Mouse (Mus musculus) midbrain, embryonic 13.5 days (tissue): ENCODE data around the gene Rer1. TPM values are rescaled to one million over a fixed set of nuclear protein-coding genes. Genes with fewer than 3 reads are reported as not detected.

ENCODE experiments used
- ATAC-seq: fragments of 200-750 bp; cut with Nextera tagmentation; 2 replicates; pipeline ENCODE4 v1.8.0; 2017; ENCODE audit warnings: mild to moderate bottlenecking, moderate TSS enrichment, moderate library complexity
- H3K27ac ChIP-seq: fragments of 300-500 bp; sonication (generic); 2 replicates; pipeline ENCODE4 v1.5.1; 2015; ENCODE audit warnings: inconsistent platforms, mild to moderate bottlenecking, moderate library complexity
- H3K27me3 ChIP-seq: fragments of 300-500 bp; sonication (generic); 2 replicates; pipeline ENCODE4 v1.6.1; 2015; ENCODE audit warnings: mild to moderate bottlenecking, inconsistent platforms
- H3K36me3 ChIP-seq: fragments of 300-500 bp; sonication (generic); 2 replicates; pipeline ENCODE4 v1.6.1; 2015; ENCODE audit warnings: mild to moderate bottlenecking, inconsistent platforms
- H3K4me1 ChIP-seq: fragments of 300-500 bp; sonication (generic); replicated peaks from 2 replicates; pipeline ENCODE4 v1.6.1; 2015; ENCODE audit warnings: inconsistent platforms
- H3K4me2 ChIP-seq: fragments of 300-500 bp; sonication (generic); replicated peaks from 2 replicates; pipeline ENCODE4 v1.6.1; 2015; ENCODE audit warnings: moderate library complexity, mild to moderate bottlenecking, inconsistent platforms
- H3K4me3 ChIP-seq: fragments of 300-500 bp; sonication (generic); replicated peaks from 2 replicates; pipeline ENCODE4 v1.5.1; 2015; ENCODE audit warnings: mild to moderate bottlenecking, inconsistent platforms
- H3K9ac ChIP-seq: fragments of 300-500 bp; sonication (generic); replicated peaks from 2 replicates; pipeline ENCODE4 v1.6.1; 2015; ENCODE audit warnings: mild to moderate bottlenecking, inconsistent platforms
- H3K9me3 ChIP-seq: fragments of 300-500 bp; sonication (generic); 2 replicates; pipeline ENCODE4 v1.6.1; 2016; ENCODE audit warnings: mild to moderate bottlenecking, inconsistent platforms
- WGBS: fragments of 180-500 bp; shearing (Covaris S2); methylation state at CpG from one replicate; pipeline ENCODE4 v1.1.7; 2015; 5-methylcytosine and 5-hydroxymethylcytosine counted together
- polyA plus RNA-seq: library from polyadenylated mRNA; unstranded; fragments of >200 nt; fragmentation: Nextera tagmentation; extraction: Ambion mirVana; gene quantifications from 2 replicates; pipeline ENCODE4 v1.2.1, GENCODE M21; 2015

The Rer1 gene
- polyA plus RNA-seq, 1 experiment from 2014 or later: 121 TPM

- Histone ChIP-seq H3K4me2 (no peak overlapping the region), H3K4me1 (peaks cover 23% of the 10 kb centered on the region), H3K9ac (no peak overlapping the region), H3K9me3 (no peaks in the 10 kb centered on the region), H3K27ac (no peak overlapping the region), H3K4me3 (no peak overlapping the region), H3K27me3 (no peaks in the 10 kb centered on the region), H3K36me3 (peaks cover 50% of the 10 kb centered on the region)
- 93% methylated on average over 20 of the region's 20 CpGs for WGBS
- no peak for ATAC-seq
Measured at GRCm38 (mm10) chr4:155068357-155068972, 17.7 kb downstream of the Rer1 start.

- H3K36me3 ChIP-seq: peaks cover 36% of the 10 kb centered on the region
- peak within 1 kb of the TSS; percentile 67 for H3K4me3 ChIP-seq
- 1% methylated on average over 48 of the region's 48 CpGs for WGBS
- H3K27ac ChIP-seq: peak within 1 kb of the TSS; percentile 76
- H3K4me2 ChIP-seq: peak within 1 kb of the TSS; percentile 81
- no peaks in the 10 kb centered on the region for H3K27me3 ChIP-seq
- H3K9me3 ChIP-seq: no peaks in the 10 kb centered on the region
- H3K4me1 ChIP-seq: peaks cover 23% of the 10 kb centered on the region
- H3K9ac ChIP-seq: peak within 1 kb of the TSS; percentile 78
- peak; percentile 87 for ATAC-seq
Measured at GRCm38 (mm10) chr4:155066834-155067522, 19.2 kb downstream of the Rer1 start, which contains the start of gene Pex10. Gene Pex10, plus strand, starts transcription at chr4:155067016.

- peak overlapping the region; percentile 76 for H3K27ac ChIP-seq
- peak overlapping the region; percentile 67 for H3K4me3 ChIP-seq
- peak; percentile 68 for ATAC-seq
- peak overlapping the region; percentile 81 for H3K4me2 ChIP-seq
- H3K4me1 ChIP-seq: peaks cover 30% of the 10 kb centered on the region
- H3K27me3 ChIP-seq: no peaks in the 10 kb centered on the region
- WGBS: 3% methylated on average over 15 of the region's 15 CpGs
- H3K9me3 ChIP-seq: no peaks in the 10 kb centered on the region
- H3K9ac ChIP-seq: no peak overlapping the region; the same call in 1 of the 2 replicates
- peaks cover 28% of the 10 kb centered on the region for H3K36me3 ChIP-seq
Measured at GRCm38 (mm10) chr4:155065970-155066833, 20.0 kb downstream of the Rer1 start.

- no peak for ATAC-seq
- H3K4me1 ChIP-seq: peaks cover 30% of the 10 kb centered on the region
- no peaks in the 10 kb centered on the region for H3K27me3 ChIP-seq
- H3K27ac ChIP-seq: no peak overlapping the region
- H3K9me3 ChIP-seq: no peaks in the 10 kb centered on the region
- WGBS: 57% methylated on average over 2 of the region's 2 CpGs
- H3K4me2 ChIP-seq: no peak overlapping the region
- no peak overlapping the region for H3K9ac ChIP-seq
- peaks cover 11% of the 10 kb centered on the region for H3K36me3 ChIP-seq
- no peak overlapping the region for H3K4me3 ChIP-seq
Measured at GRCm38 (mm10) chr4:155064474-155064873, 21.7 kb downstream of the Rer1 start.

- ATAC-seq: no peak
- Histone ChIP-seq H3K9ac (no peak overlapping the region), H3K4me2 (no peak overlapping the region), H3K36me3 (peaks cover 5% of the 10 kb centered on the region), H3K27ac (no peak overlapping the region), H3K4me3 (no peak overlapping the region), H3K27me3 (no peaks in the 10 kb centered on the region), H3K4me1 (peaks cover 34% of the 10 kb centered on the region), H3K9me3 (no peaks in the 10 kb centered on the region)
- WGBS: 60% methylated on average over 3 of the region's 3 CpGs
Measured at GRCm38 (mm10) chr4:155063895-155064294, 22.3 kb downstream of the Rer1 start.

GRCm38 (mm10) chr4:155058325-155058724 lies 27.9 kb downstream of the Rer1 start:
- Histone ChIP-seq H3K36me3 (no peaks in the 10 kb centered on the region), H3K9ac (no peak overlapping the region), H3K9me3 (no peaks in the 10 kb centered on the region), H3K4me2 (no peak overlapping the region), H3K27me3 (peaks cover 5% of the 10 kb centered on the region; the same call in 1 of the 2 replicates), H3K4me1 (peaks cover 36% of the 10 kb centered on the region), H3K4me3 (no peak overlapping the region), H3K27ac (no peak overlapping the region)
- 36% methylated on average over 10 of the region's 10 CpGs for WGBS
- no peak for ATAC-seq

- H3K27me3 ChIP-seq: peaks cover 5% of the 10 kb centered on the region; the same call in 1 of the 2 replicates
- peak; percentile 25; the same call in 1 of the 2 replicates for ATAC-seq
- peaks cover 34% of the 10 kb centered on the region for H3K4me1 ChIP-seq
- H3K4me3 ChIP-seq: no peak within 1 kb of the TSS
- no peak within 1 kb of the TSS for H3K27ac ChIP-seq
- H3K9me3 ChIP-seq: no peaks in the 10 kb centered on the region
- 0 out of 2 replicates have a peak within 1 kb of the TSS, but pooled peaks have one; percentile 16 for H3K9ac ChIP-seq
- H3K4me2 ChIP-seq: no peak within 1 kb of the TSS
- 65% methylated on average over 10 of the region's 10 CpGs for WGBS
- H3K36me3 ChIP-seq: no peaks in the 10 kb centered on the region
Measured at GRCm38 (mm10) chr4:155056724-155057123, 29.5 kb downstream of the Rer1 start, which contains the start of gene Plch2. Gene Plch2, minus strand, starts transcription at chr4:155056784.

GRCm38 (mm10) chr4:155050116-155050515 lies 36.1 kb downstream of the Rer1 start:
- H3K9ac ChIP-seq: no peak overlapping the region
- H3K27ac ChIP-seq: no peak overlapping the region
- peaks cover 7% of the 10 kb centered on the region for H3K27me3 ChIP-seq
- no peak overlapping the region for H3K4me2 ChIP-seq
- peaks cover 10% of the 10 kb centered on the region for H3K4me1 ChIP-seq
- H3K36me3 ChIP-seq: no peaks in the 10 kb centered on the region
- H3K9me3 ChIP-seq: no peaks in the 10 kb centered on the region
- 82% methylated on average over 7 of the region's 7 CpGs for WGBS
- no peak for ATAC-seq
- H3K4me3 ChIP-seq: no peak overlapping the region

GRCm38 (mm10) chr4:155046636-155047035 lies 39.5 kb downstream of the Rer1 start:
- WGBS: 83% methylated on average over 14 of the region's 14 CpGs
- H3K9me3 ChIP-seq: no peaks in the 10 kb centered on the region
- ATAC-seq: no peak

GRCm38 (mm10) chr4:155043289-155043625 lies 42.9 kb downstream of the Rer1 start:
- ATAC-seq: 0 out of 2 replicates have a peak, but pooled peaks have one; percentile 3
- Histone ChIP-seq H3K4me2 (peak overlapping the region; percentile 77), H3K27me3 (peaks cover 54% of the 10 kb centered on the region), H3K9ac (peak overlapping the region; percentile 70), H3K4me3 (peak overlapping the region; percentile 52), H3K27ac (no peak overlapping the region), H3K4me1 (peaks cover 39% of the 10 kb centered on the region), H3K36me3 (no peaks in the 10 kb centered on the region), H3K9me3 (no peaks in the 10 kb centered on the region)
- 1% methylated on average over 25 of the region's 25 CpGs for WGBS

More at GRCm38 (mm10) chr4:155046636-155047035, 39.5 kb downstream of the Rer1 start:
- no peaks in the 10 kb centered on the region for H3K36me3 ChIP-seq
- no peak overlapping the region for H3K4me3 ChIP-seq
- H3K27me3 ChIP-seq: peaks cover 42% of the 10 kb centered on the region
- H3K9ac ChIP-seq: no peak overlapping the region
- no peak overlapping the region for H3K27ac ChIP-seq
- peaks cover 17% of the 10 kb centered on the region for H3K4me1 ChIP-seq
- H3K4me2 ChIP-seq: no peak overlapping the region

- peaks cover 53% of the 10 kb centered on the region for H3K27me3 ChIP-seq
- H3K9ac ChIP-seq: peak overlapping the region; percentile 70
Measured at GRCm38 (mm10) chr4:155042606-155043288, 43.4 kb downstream of the Rer1 start.

More at GRCm38 (mm10) chr4:155042606-155043288, 43.4 kb downstream of the Rer1 start:
- 2% methylated on average over 54 of the region's 65 CpGs for WGBS
- no peaks in the 10 kb centered on the region for H3K9me3 ChIP-seq
- H3K4me2 ChIP-seq: peak overlapping the region; percentile 77
- H3K4me3 ChIP-seq: peak overlapping the region; percentile 52
- no peaks in the 10 kb centered on the region for H3K36me3 ChIP-seq
- peaks cover 39% of the 10 kb centered on the region for H3K4me1 ChIP-seq
- no peak overlapping the region for H3K27ac ChIP-seq
- ATAC-seq: peak; percentile 29
